Mouse (Mus musculus) heart, embryonic 14.5 days (tissue): Measurements from ENCODE around the gene Rnf4. TPM values are rescaled to one million over a fixed set of nuclear protein-coding genes. Genes with fewer than 3 reads are reported as not detected.

Experiments used
- ATAC-seq: fragments of 200-750 bp; cut with Nextera tagmentation; 2 replicates; pipeline ENCODE4 v1.8.0; 2017; ENCODE audit warnings: low read depth, moderate TSS enrichment; ENCODE audit not compliant: insufficient number of reproducible peaks, insufficient read depth, low FRiP score
- H3K27ac ChIP-seq, 2 experiments: fragments of 200-500 bp in 1 of 2; fragments of 300-500 bp in 1 of 2; sonication (generic) in 1 of 2; replicated peaks in 1 of 2; 2 replicates each; pipeline ENCODE4 v1.5.1; 2012 to 2014; ENCODE audit warnings: low read depth in 2 of 2, low read length in 2 of 2, control low read depth in 1 of 2, mild to moderate bottlenecking in 1 of 2, mixed read lengths in 1 of 2; ENCODE audit not compliant: control insufficient read depth in 1 of 2, insufficient read depth in 1 of 2
- H3K27me3 ChIP-seq: fragments of 300-500 bp; sonication (generic); 2 replicates; pipeline ENCODE4 v1.6.1; 2014; ENCODE audit warnings: mild to moderate bottlenecking, low read length, control low read depth; ENCODE audit not compliant: control insufficient read depth, insufficient read depth
- H3K36me3 ChIP-seq: fragments of 300-500 bp; sonication (generic); 2 replicates; pipeline ENCODE4 v1.6.1; 2014; ENCODE audit warnings: mild to moderate bottlenecking, control low read depth, low read length, mixed read lengths; ENCODE audit not compliant: control insufficient read depth, insufficient read depth
- H3K4me1 ChIP-seq, 2 experiments: fragments of 200-500 bp in 1 of 2; fragments of 300-500 bp in 1 of 2; sonication (generic) in 1 of 2; 2 replicates each; pipeline ENCODE4 v1.6.1; 2012 to 2014; ENCODE audit warnings: low read length in 2 of 2, control low read depth in 1 of 2, mixed read lengths in 1 of 2; ENCODE audit not compliant: control insufficient read depth in 2 of 2, insufficient read depth in 2 of 2
- H3K4me2 ChIP-seq: fragments of 300-500 bp; sonication (generic); 2 replicates; pipeline ENCODE4 v1.6.1; 2014; ENCODE audit warnings: mild to moderate bottlenecking, low read length
- H3K4me3 ChIP-seq, 2 experiments: fragments of 200-500 bp in 1 of 2; fragments of 300-500 bp in 1 of 2; sonication (generic) in 1 of 2; 2 replicates each; pipeline ENCODE4 v1.5.1; 2012 to 2014; ENCODE audit warnings: low read length in 2 of 2, mild to moderate bottlenecking in 2 of 2, control low read depth in 1 of 2, low read depth in 1 of 2, moderate library complexity in 1 of 2; ENCODE audit not compliant: control insufficient read depth in 1 of 2, insufficient read depth in 1 of 2
- H3K9ac ChIP-seq: fragments of 300-500 bp; sonication (generic); 2 replicates; pipeline ENCODE4 v1.6.1; 2014; ENCODE audit warnings: mild to moderate bottlenecking, low read length
- H3K9me3 ChIP-seq: fragments of 300-500 bp; sonication (generic); 2 replicates; pipeline ENCODE4 v1.6.1; 2016; ENCODE audit warnings: low read length, control low read depth; ENCODE audit not compliant: control insufficient read depth
- WGBS: fragments of 180-500 bp; shearing (Covaris S2); extraction: QIAGEN DNeasy Blood & Tissue Kit; methylation state at CpG from one replicate; pipeline ENCODE4 v1.1.7; 2014; 5-methylcytosine and 5-hydroxymethylcytosine counted together
- polyA plus RNA-seq: library from polyadenylated mRNA; unstranded; fragments of >200 nt; fragmentation: Nextera tagmentation; extraction: Ambion mirVana; gene quantifications from 2 replicates; pipeline ENCODE4 v1.2.1, GENCODE M21; 2014

Rnf4 gene
- polyA plus RNA-seq = 116 and 120 TPM in 2 replicates

DNA sequence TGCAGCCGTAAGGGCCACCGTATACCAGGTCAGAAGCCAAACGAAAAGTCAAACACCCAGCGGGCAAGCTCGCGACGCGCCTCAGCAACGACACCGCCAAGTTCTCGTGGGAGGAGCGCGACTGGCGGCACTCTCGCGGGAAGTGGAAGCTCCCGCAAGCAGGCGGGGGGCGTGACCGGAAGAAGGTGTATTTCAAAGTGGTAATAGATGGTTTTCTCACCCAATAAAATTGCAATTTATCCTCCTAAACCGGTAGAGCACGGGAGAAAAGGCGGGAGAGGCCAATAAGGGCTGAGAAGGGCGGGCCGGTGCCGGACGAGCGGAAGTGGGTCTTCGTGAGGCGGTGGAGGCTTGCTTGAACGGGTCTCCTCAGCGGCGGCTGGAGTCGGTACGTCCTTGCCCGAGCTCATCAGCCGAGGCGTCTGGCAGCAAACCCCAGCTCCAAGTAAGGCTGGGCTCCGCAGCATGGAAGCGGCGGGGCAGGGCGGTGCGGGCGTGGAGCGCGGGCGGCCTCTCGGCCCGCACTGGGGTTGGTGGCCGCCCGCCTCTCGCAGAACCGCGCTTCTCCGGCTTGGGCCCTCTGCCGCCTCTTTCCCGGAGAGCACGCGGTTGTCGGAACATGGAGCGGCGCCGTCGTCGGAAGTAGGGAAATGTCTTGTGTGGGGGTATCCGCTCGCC lies at the start of gene Rnf4:
Gene Rnf4, plus strand, starts transcription at position 193 of the 678 bp plus-strand sequence.
- Histone ChIP-seq H3K9me3 (no peaks in the 10 kb centered on the region), H3K27me3 (no peaks in the 10 kb centered on the region), H3K4me3 (peak within 1 kb of the TSS; percentile 94 to 96), H3K9ac (peak within 1 kb of the TSS; percentile 93), H3K36me3 (peaks cover 5% of the 10 kb centered on the region), H3K27ac (peak within 1 kb of the TSS; percentile 87 to 96), H3K4me1 (peaks cover 0 to 22% of the 10 kb centered on the region in 2 experiments; a peak in 3 of 4 replicates), H3K4me2 (peak within 1 kb of the TSS; percentile 89)
- peak; percentile 94 for ATAC-seq
- WGBS = under 1% methylated on average over 62 of the region's 67 CpGs

DNA sequence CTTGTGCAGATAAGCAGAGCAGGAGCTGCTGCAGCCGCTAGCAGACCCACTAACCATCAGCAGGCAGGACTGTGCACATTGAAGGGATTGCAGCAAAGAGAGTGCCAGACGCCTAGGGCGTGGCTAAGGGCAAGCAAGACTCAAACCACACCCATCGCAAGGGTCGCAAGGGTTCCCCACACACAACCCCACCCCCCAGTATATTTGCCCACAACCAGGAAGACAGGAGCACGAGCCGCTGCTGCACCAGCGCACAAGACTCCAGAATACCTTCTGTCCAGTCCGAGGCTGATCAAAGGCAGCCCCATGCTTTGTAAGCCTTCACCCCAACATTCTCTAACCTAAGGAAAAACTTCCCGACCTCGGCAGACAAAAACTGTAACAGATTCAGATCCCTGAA lies 49.6 kb upstream of the Rnf4 start:
- ATAC-seq = no peak
- 6% methylated on average over 11 of the region's 11 CpGs for WGBS
- Histone ChIP-seq H3K9ac (no peak overlapping the region), H3K36me3 (no peaks in the 10 kb centered on the region), H3K4me3 (peak overlapping the region in 1 of 2 experiments; percentile 63; a peak in 1 of 4 replicates), H3K27me3 (peaks cover 58% of the 10 kb centered on the region), H3K4me1 (peaks cover 9 to 11% of the 10 kb centered on the region in 2 experiments), H3K27ac (no peak overlapping the region), H3K9me3 (no peaks in the 10 kb centered on the region), H3K4me2 (peak overlapping the region; percentile 98)

DNA sequence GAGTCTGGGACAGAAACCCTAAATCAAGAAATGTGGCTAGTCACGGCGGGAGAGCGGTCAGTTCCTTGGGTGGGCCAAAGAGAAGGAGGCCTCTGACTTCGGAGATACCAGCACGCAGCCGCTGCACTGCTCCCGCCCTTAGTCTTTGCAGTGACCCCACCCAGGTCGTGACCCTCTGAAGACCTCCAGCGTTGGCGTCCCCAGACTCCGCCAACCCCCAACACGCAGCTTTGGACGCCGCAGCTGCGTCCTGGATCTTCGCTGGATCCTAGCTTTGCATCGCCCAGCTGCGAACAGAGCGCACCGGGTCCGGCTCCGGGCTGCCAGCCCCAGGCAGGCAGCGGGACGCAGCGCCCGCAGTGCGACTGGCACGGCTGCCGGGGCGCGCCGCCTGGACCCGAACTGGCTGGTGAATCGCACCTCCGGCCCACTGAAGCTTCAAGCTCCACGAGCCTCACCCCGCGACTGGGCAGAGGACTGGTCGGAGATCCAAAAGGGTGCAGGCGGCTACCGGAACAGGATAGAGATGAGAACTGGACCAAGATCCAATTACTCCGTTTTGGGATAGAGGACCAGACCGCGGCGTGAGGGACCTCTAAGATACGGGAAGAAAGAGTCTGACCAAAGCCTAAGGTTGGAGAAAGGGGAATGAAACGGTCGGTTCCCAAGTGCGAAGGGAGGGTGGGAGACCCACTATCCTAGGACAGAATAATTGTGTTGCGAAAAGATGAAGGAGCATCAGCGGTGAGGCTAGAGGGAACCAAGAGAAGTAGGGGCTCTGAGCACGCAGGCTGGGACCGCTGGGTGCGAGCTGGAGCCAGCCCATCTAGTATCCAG lies 48.9 kb upstream of the Rnf4 start:
- H3K27me3 ChIP-seq = peaks cover 59% of the 10 kb centered on the region
- no peak for ATAC-seq
- no peaks in the 10 kb centered on the region for H3K9me3 ChIP-seq
- peaks cover 8 to 9% of the 10 kb centered on the region in 2 experiments for H3K4me1 ChIP-seq
- WGBS = under 1% methylated on average over 54 of the region's 54 CpGs
- peak overlapping the region; percentile 98 for H3K4me2 ChIP-seq
- H3K27ac ChIP-seq = no peak overlapping the region
- H3K9ac ChIP-seq = 0 out of 2 replicates have a peak overlapping the region, but pooled peaks have one; percentile 57
- H3K4me3 ChIP-seq = peak overlapping the region; percentile 54 to 63
- H3K36me3 ChIP-seq = no peaks in the 10 kb centered on the region

DNA sequence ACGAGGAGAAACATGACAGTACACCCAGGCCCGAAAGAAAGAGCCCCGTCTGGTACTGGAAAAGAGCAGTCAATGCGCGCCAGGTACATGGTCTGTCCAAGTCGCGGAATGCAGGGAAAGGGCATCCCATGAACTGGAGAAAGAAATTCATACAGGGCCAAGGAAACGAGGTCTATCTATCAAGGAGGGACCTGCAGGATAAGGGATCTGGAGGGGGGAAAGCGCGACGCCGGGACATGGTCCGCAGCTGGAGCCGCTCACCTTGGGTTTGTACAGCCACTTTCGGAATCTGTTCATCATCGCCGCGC lies 48.3 kb upstream of the Rnf4 start:
- under 1% methylated on average over 18 of the region's 18 CpGs for WGBS

DNA sequence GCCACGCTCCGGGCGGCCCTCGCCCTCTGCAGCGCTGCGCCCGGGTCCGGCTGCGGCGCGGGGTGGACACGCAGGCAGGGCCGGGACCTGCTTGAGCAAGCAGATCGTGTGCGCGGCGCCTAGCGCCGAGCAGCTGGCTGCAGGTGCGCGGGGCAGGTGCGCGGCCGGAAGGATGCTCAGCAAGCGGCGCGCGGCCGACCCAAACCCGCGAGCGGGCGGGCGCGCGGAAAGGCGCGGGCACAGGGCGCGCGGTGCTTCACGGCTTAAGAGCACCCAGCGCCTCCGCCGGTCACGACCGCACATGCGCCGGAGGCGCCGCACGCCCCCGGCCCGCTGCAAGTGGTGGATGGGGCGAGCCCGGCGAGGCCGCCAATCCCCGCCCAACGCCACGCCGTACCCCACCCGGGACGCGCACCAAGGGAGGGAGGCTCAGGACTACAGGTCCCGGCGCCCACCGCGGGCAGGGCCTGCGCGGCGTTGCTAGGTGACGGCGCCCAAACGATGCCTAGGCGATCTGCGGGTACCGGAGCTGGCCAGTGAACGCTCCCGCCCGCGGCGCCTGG lies 47.9 kb upstream of the Rnf4 start, which contains the start of the genes Zfyve28 and Cfap99:
Gene Zfyve28, minus strand, starts transcription at position 296 of the 563 bp plus-strand sequence.
Gene Cfap99, plus strand, starts transcription at position 447 of the 563 bp plus-strand sequence.
- WGBS = under 1% methylated on average over 83 of the region's 83 CpGs
- peak within 1 kb of the TSS; percentile 57 for H3K9ac ChIP-seq

More for the DNA sequence above, 48.3 kb upstream of the Rnf4 start:
- Histone ChIP-seq H3K36me3 (no peaks in the 10 kb centered on the region), H3K27ac (no peak overlapping the region), H3K4me1 (peaks cover 8 to 9% of the 10 kb centered on the region in 2 experiments), H3K27me3 (peaks cover 59% of the 10 kb centered on the region), H3K9me3 (no peaks in the 10 kb centered on the region), H3K4me3 (peak overlapping the region; percentile 54 to 63), H3K9ac (peak overlapping the region; percentile 57), H3K4me2 (peak overlapping the region; percentile 98)
- no peak for ATAC-seq

DNA sequence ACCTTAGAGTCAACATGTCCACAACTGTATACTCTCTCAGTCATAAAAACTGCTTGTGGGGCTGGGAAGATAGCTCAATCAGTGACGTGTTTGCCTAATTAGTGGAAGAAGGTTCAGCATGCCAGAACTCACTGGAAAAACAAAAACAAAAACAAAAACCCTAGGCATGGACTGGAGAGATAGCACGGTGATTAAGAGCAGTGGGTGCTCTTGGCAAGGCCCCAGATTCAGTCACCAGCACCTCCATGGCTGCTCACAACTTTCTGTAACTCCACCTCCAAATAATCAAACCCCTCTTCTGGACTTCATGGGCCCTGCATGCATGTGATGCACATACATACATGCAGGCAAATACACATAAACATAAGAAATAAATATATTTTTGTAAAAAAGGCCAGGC lies 46.8 kb upstream of the Rnf4 start:
- WGBS = 60% methylated on average over 2 of the region's 2 CpGs
- H3K9me3 ChIP-seq = no peaks in the 10 kb centered on the region
- H3K4me1 ChIP-seq = peaks cover 8 to 13% of the 10 kb centered on the region in 2 experiments
- H3K36me3 ChIP-seq = no peaks in the 10 kb centered on the region
- H3K27me3 ChIP-seq = peaks cover 59% of the 10 kb centered on the region
- no peak overlapping the region for H3K4me2 ChIP-seq
- no peak overlapping the region for H3K9ac ChIP-seq
- no peak overlapping the region for H3K27ac ChIP-seq
- H3K4me3 ChIP-seq = no peak overlapping the region
- no peak for ATAC-seq

More for the DNA sequence above, 47.9 kb upstream of the Rnf4 start, which contains the start of the genes Zfyve28 and Cfap99:
- Histone ChIP-seq H3K27ac (no peak within 1 kb of the TSS), H3K4me2 (peak within 1 kb of the TSS; percentile 98), H3K27me3 (peaks cover 59% of the 10 kb centered on the region), H3K9me3 (no peaks in the 10 kb centered on the region), H3K4me3 (peak within 1 kb of the TSS; percentile 54 to 63), H3K4me1 (peaks cover 8 to 9% of the 10 kb centered on the region in 2 experiments), H3K36me3 (no peaks in the 10 kb centered on the region)
- peak; percentile 69 for ATAC-seq

DNA sequence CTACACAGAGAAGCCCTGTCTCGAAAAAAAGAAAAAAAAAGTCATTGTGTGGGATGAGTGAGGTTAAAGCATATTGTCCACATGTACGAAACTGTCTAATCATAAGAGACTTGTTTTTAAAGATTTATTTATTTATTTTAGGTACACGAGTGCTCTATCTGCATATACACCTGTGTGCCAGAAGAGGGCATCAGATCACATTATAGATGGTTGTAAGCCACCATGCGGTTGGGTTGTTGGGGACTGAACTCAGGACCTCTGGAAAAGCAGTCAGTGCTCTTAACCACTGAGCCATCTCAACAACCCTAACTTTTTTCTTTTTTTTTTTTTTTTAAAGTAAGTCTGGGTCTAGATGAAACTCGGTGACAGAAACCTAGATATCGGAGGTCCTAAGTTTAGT lies 42.7 kb upstream of the Rnf4 start:
- no peaks in the 10 kb centered on the region for H3K9me3 ChIP-seq
- H3K4me1 ChIP-seq = peaks cover 12 to 14% of the 10 kb centered on the region in 2 experiments; a peak in 3 of 4 replicates
- no peak overlapping the region for H3K9ac ChIP-seq
- no peak overlapping the region for H3K27ac ChIP-seq
- no peak overlapping the region for H3K4me2 ChIP-seq
- no peak overlapping the region for H3K4me3 ChIP-seq
- 79% methylated on average over 6 of the region's 6 CpGs for WGBS
- no peak for ATAC-seq
- peaks cover 28% of the 10 kb centered on the region for H3K27me3 ChIP-seq
- no peaks in the 10 kb centered on the region for H3K36me3 ChIP-seq
